Mouse (Mus musculus): Measurements from ENCODE around the gene Ampd3. TPM values are rescaled to one million over a fixed set of nuclear protein-coding genes. Genes with fewer than 3 reads are reported as not detected.

The Ampd3 gene
- total RNA-seq, 4 experiments from 2014 or later: 25.4 to 37.7 (median 30.3) TPM

- DNase-seq (ENCODE audit: low spot score in 2 of 2): no peak
These were observed 1.1 kb downstream of the Ampd3 start for GRCm38 (mm10) chr7:110769094-110769493.

- no peak for DNase-seq (ENCODE audit: low spot score in 2 of 2)
These were observed 2.9 kb downstream of the Ampd3 start for GRCm38 (mm10) chr7:110770949-110771348.

GRCm38 (mm10) chr7:110772343-110772742 is 4.3 kb downstream of the Ampd3 start:
- DNase-seq (ENCODE audit: low spot score in 2 of 2): no peak

- DNase-seq (ENCODE audit: low spot score in 2 of 2): peak in 1 of 2 experiments; percentile 44
These were observed 5.4 kb downstream of the Ampd3 start for GRCm38 (mm10) chr7:110773204-110774002.

- DNase-seq (ENCODE audit: low spot score in 2 of 2): peak; percentile 44 to 45
These were observed 6.1 kb downstream of the Ampd3 start for GRCm38 (mm10) chr7:110774077-110774476.

GRCm38 (mm10) chr7:110774674-110775073 is 6.7 kb downstream of the Ampd3 start:
- DNase-seq (ENCODE audit: low spot score in 2 of 2): no peak

- DNase-seq (ENCODE audit: low spot score in 2 of 2): no peak
These were observed 9.4 kb downstream of the Ampd3 start for GRCm38 (mm10) chr7:110777146-110778001.

GRCm38 (mm10) chr7:110778933-110779332 is 10.9 kb downstream of the Ampd3 start:
- DNase-seq (ENCODE audit: low spot score in 2 of 2): no peak

- peak; percentile 49 to 67 for DNase-seq (ENCODE audit: low spot score in 2 of 2)
These were observed 11.7 kb downstream of the Ampd3 start for GRCm38 (mm10) chr7:110779605-110780111.

- DNase-seq (ENCODE audit: low spot score in 2 of 2): no peak
These were observed 12.5 kb downstream of the Ampd3 start for GRCm38 (mm10) chr7:110780520-110780919.

- no peak for DNase-seq (ENCODE audit: low spot score in 2 of 2)
These were observed 13.3 kb downstream of the Ampd3 start for GRCm38 (mm10) chr7:110781231-110781711.

- no peak for DNase-seq (ENCODE audit: low spot score in 2 of 2)
These were observed 14.1 kb downstream of the Ampd3 start for GRCm38 (mm10) chr7:110782135-110782534.

- DNase-seq (ENCODE audit: low spot score in 2 of 2): no peak
These were observed 15.0 kb downstream of the Ampd3 start for GRCm38 (mm10) chr7:110782845-110783478.

GRCm38 (mm10) chr7:110784965-110785364 is 17.0 kb downstream of the Ampd3 start:
- no peak for DNase-seq (ENCODE audit: low spot score in 2 of 2)

- no peak for DNase-seq (ENCODE audit: low spot score in 2 of 2)
These were observed 17.7 kb downstream of the Ampd3 start for GRCm38 (mm10) chr7:110785741-110786146.

GRCm38 (mm10) chr7:110787310-110787709 is 19.3 kb downstream of the Ampd3 start:
- no peak for DNase-seq (ENCODE audit: low spot score in 2 of 2)

GRCm38 (mm10) chr7:110790878-110791277 is 22.9 kb downstream of the Ampd3 start:
- no peak for DNase-seq (ENCODE audit: low spot score in 2 of 2)

GRCm38 (mm10) chr7:110792201-110792600 is 24.2 kb downstream of the Ampd3 start:
- DNase-seq (ENCODE audit: low spot score in 2 of 2): no peak

- no peak for DNase-seq (ENCODE audit: low spot score in 2 of 2)
These were observed 24.8 kb downstream of the Ampd3 start for GRCm38 (mm10) chr7:110792834-110793233.

GRCm38 (mm10) chr7:110794722-110795121 is 26.7 kb downstream of the Ampd3 start:
- no peak for DNase-seq (ENCODE audit: low spot score in 2 of 2)

- DNase-seq (ENCODE audit: low spot score in 2 of 2): no peak
These were observed 28.5 kb downstream of the Ampd3 start for GRCm38 (mm10) chr7:110796367-110797051.
